Mouse (Mus musculus): ENCODE results near the gene Orai2.
A peak's percentile ranks its signal among the peaks of the same experiment; 100 is the strongest.
"Not testable (repeated sequence)": the region's sequence is repeated elsewhere in the genome, so short reads cannot be mapped to it uniquely, and the experiment has no call there.

Gene Orai2

GRCm38 (mm10) chr5:136170512-136171362, at the start of gene Orai2:
Gene Orai2, minus strand, starts transcription at chr5:136170713.
- peak; percentile 87 for DNase-seq (ENCODE audit: low read depth, low spot score)

- no peak for DNase-seq (ENCODE audit: low read depth, low spot score)
Measured at GRCm38 (mm10) chr5:136218585-136218984, 48.1 kb upstream of the Orai2 start.

- DNase-seq (ENCODE audit: low read depth, low spot score), result no peak
Measured at GRCm38 (mm10) chr5:136217932-136218381, 47.4 kb upstream of the Orai2 start.

GRCm38 (mm10) chr5:136217004-136217665, 46.6 kb upstream of the Orai2 start:
- DNase-seq (ENCODE audit: low read depth, low spot score), result no peak

GRCm38 (mm10) chr5:136215958-136216357, 45.4 kb upstream of the Orai2 start:
- no peak for DNase-seq (ENCODE audit: low read depth, low spot score)

GRCm38 (mm10) chr5:136215211-136215610, 44.7 kb upstream of the Orai2 start:
- no peak for DNase-seq (ENCODE audit: low read depth, low spot score)

GRCm38 (mm10) chr5:136213716-136214115, 43.2 kb upstream of the Orai2 start:
- no peak for DNase-seq (ENCODE audit: low read depth, low spot score)

GRCm38 (mm10) chr5:136212716-136213115, 42.2 kb upstream of the Orai2 start:
- no peak for DNase-seq (ENCODE audit: low read depth, low spot score)

- DNase-seq (ENCODE audit: low read depth, low spot score), result not testable (repeated sequence)
Measured at GRCm38 (mm10) chr5:136211341-136212102, 41.0 kb upstream of the Orai2 start.

GRCm38 (mm10) chr5:136210549-136210948, 40.0 kb upstream of the Orai2 start:
- DNase-seq (ENCODE audit: low read depth, low spot score), result no peak

GRCm38 (mm10) chr5:136201832-136202231, 31.3 kb upstream of the Orai2 start:
- DNase-seq (ENCODE audit: low read depth, low spot score), result peak; percentile 53

GRCm38 (mm10) chr5:136199526-136199925, 29.0 kb upstream of the Orai2 start:
- DNase-seq (ENCODE audit: low read depth, low spot score), result peak; percentile 26

GRCm38 (mm10) chr5:136198474-136199391, 28.2 kb upstream of the Orai2 start, which contains the start of gene Prkrip1:
Gene Prkrip1, minus strand, starts transcription at chr5:136198963.
- peak; percentile 99 for DNase-seq (ENCODE audit: low read depth, low spot score)

- DNase-seq (ENCODE audit: low read depth, low spot score), result no peak
Measured at GRCm38 (mm10) chr5:136191870-136192269, 21.4 kb upstream of the Orai2 start.

GRCm38 (mm10) chr5:136186723-136187122, 16.2 kb upstream of the Orai2 start:
- peak; percentile 81 for DNase-seq (ENCODE audit: low read depth, low spot score)

- no peak for DNase-seq (ENCODE audit: low read depth, low spot score)
Measured at GRCm38 (mm10) chr5:136183766-136184165, 13.3 kb upstream of the Orai2 start.

GRCm38 (mm10) chr5:136182830-136183229, 12.3 kb upstream of the Orai2 start:
- no peak for DNase-seq (ENCODE audit: low read depth, low spot score)

GRCm38 (mm10) chr5:136182049-136182448, 11.5 kb upstream of the Orai2 start:
- DNase-seq (ENCODE audit: low read depth, low spot score), result peak; percentile 34

- DNase-seq (ENCODE audit: low read depth, low spot score), result no peak
Measured at GRCm38 (mm10) chr5:136181197-136181596, 10.7 kb upstream of the Orai2 start.

GRCm38 (mm10) chr5:136179594-136179993, 9.1 kb upstream of the Orai2 start:
- DNase-seq (ENCODE audit: low read depth, low spot score), result peak; percentile 58
